9 mouse cellular contexts compared by ENCODE assay signal in genomic region chr2:158893171-158893853, GRCm38 (mm10).
DNase-seq lines count a peak whose midpoint lies in the region; ATAC-seq and TF ChIP-seq lines count a peak whose summit lies in the region.
"Had no signal": no experiment of that assay in that cellular context is flagged by ENCODE, and none has a peak within 500 bp of the region (broad histone marks: within the 10 kb centered on the region; RNA-seq: fewer than 3 reads in every experiment).

No protein-coding gene starts in this region.

- no peak overlapping the region for H3K9ac ChIP-seq in intestine, embryonic 15.5 days
- H3K9ac ChIP-seq: liver, embryonic 15.5 days had no signal

- intact Hi-C loops in left cerebral cortex, postnatal 4 days (cut with DNase I), result no loop called here
- intact Hi-C loops in left cerebral cortex, postnatal 14 days (cut with DNase I), result no loop called here
- intact Hi-C loops in left cerebral cortex, adult 2 months (cut with DNase I), result no loop called here
- intact Hi-C loops in gastrocnemius, postnatal 14 days (cut with DNase I; ENCODE audit: low total_unique reads), result no loop called here

- no peak overlapping the region for H3K27ac ChIP-seq in intestine, embryonic 15.5 days
- no peak overlapping the region for H3K27ac ChIP-seq in left cerebral cortex, adult 2 months
- H3K27ac ChIP-seq: liver, embryonic 15.5 days had no signal

- H3K36me3 ChIP-seq in intestine, embryonic 15.5 days, result no peaks in the 10 kb centered on the region
- H3K36me3 ChIP-seq: liver, embryonic 15.5 days had no signal

- DNase-seq in cerebellum, postnatal 4 days (ENCODE audit: low spot score in 2 of 2), result no peak
- DNase-seq in left cerebral cortex, postnatal 4 days, result peak; percentile 39
- DNase-seq in left cerebral cortex, postnatal 14 days (ENCODE audit: low spot score in 2 of 2), result no peak
- no peak for DNase-seq in left cerebral cortex, adult 2 months (ENCODE audit: extremely low spot score in 1 of 2, low spot score in 2 of 2)
- no peak for DNase-seq in gastrocnemius, postnatal 14 days

- 0 out of 2 replicates have a peak, but pooled peaks have one; percentile 26 for ATAC-seq in cerebellum, adult (ENCODE audit: insufficient number of reproducible peaks, low FRiP score, low TSS enrichment)
- ATAC-seq in intestine, embryonic 15.5 days, result peak; percentile 23; the same call in 1 of the 2 replicates
- peak; percentile 38; the same call in 1 of the 2 replicates for ATAC-seq in megakaryocyte progenitor cell, adult 5-6 weeks (replicated peaks; ENCODE audit: poor library complexity)

- 0 out of 2 replicates have a peak, but pooled peaks cover 2% of the 10 kb centered on the region for H3K27me3 ChIP-seq in intestine, embryonic 15.5 days (replicated peaks)
- H3K27me3 ChIP-seq: liver, embryonic 15.5 days had no signal

- no peak overlapping the region for H3K4me2 ChIP-seq in intestine, embryonic 15.5 days (replicated peaks)
- H3K4me2 ChIP-seq: liver, embryonic 15.5 days had no signal

- 20% methylated on average over 16 of the region's 16 CpGs for WGBS in intestine, embryonic 15.5 days

- H3K4me3 ChIP-seq in intestine, embryonic 15.5 days (replicated peaks), result no peak overlapping the region
- H3K4me3 ChIP-seq in left cerebral cortex, adult 2 months, result no peak overlapping the region
- H3K4me3 ChIP-seq: liver, embryonic 15.5 days had no signal

- no peaks in the 10 kb centered on the region for H3K9me3 ChIP-seq in intestine, embryonic 15.5 days
- H3K9me3 ChIP-seq: liver, embryonic 15.5 days had no signal

- 0 out of 2 replicates have a peak, but pooled peaks cover 3% of the 10 kb centered on the region for H3K4me1 ChIP-seq in intestine, embryonic 15.5 days (replicated peaks)
- H3K4me1 ChIP-seq: liver, embryonic 15.5 days had no signal

- no peak for TF ChIP-seq CTCF in left cerebral cortex, adult 2 months (IDR thresholded peaks at IDR 0.05)
